Mouse (Mus musculus): Measurements from ENCODE around the gene Prss57.

- no peak for TF ChIP-seq CTCF (IDR thresholded peaks at IDR 0.05; ENCODE audit: low read depth)
- TF ChIP-seq EP300 (IDR thresholded peaks at IDR 0.05; ENCODE audit: low read depth) = no peak
Measured at GRCm38 (mm10) chr10:79779193-79779592, 11.6 kb downstream of the Prss57 start.
